ENCODE assay signal across 8 mouse cellular contexts in genomic region chr17:56763741-56764250, GRCm38 (mm10). TPM values are rescaled to one million over a fixed set of nuclear protein-coding genes. Genes with fewer than 3 reads are reported as not detected.
DNase-seq lines count a peak whose midpoint lies in the region; ATAC-seq and TF ChIP-seq lines count a peak whose summit lies in the region.

No protein-coding gene starts in this region.

- no peaks in the 10 kb centered on the region for H3K27me3 ChIP-seq in embryonic facial prominence, embryonic 15.5 days
- H3K27me3 ChIP-seq in intestine, postnatal 0 days (replicated peaks; ENCODE audit: control insufficient read depth, insufficient read depth, low read length): no peaks in the 10 kb centered on the region
- H3K27me3 ChIP-seq in neural tube, embryonic 15.5 days (replicated peaks): peaks cover 21% of the 10 kb centered on the region

- no peak for TF ChIP-seq CTCF in left cerebral cortex, adult 2 months (IDR thresholded peaks at IDR 0.05)
- TF ChIP-seq CTCF in intestine, postnatal 0 days (IDR thresholded peaks at IDR 0.05; ENCODE audit: low read depth): no peak

- 75% methylated on average over 8 of the region's 8 CpGs for whole genome bisulfite sequencing in embryonic facial prominence, embryonic 15.5 days
- WGBS in intestine, postnatal 0 days: 73% methylated on average over 8 of the region's 8 CpGs
- 83% methylated on average over 8 of the region's 8 CpGs for WGBS in neural tube, embryonic 15.5 days

- H3K27ac ChIP-seq in left cerebral cortex, adult 2 months: peak overlapping the region; percentile 97
- peak overlapping the region; percentile 97; the same call in 1 of the 2 replicates for H3K27ac ChIP-seq in embryonic facial prominence, embryonic 15.5 days (replicated peaks)
- H3K27ac ChIP-seq in intestine, postnatal 0 days (ENCODE audit: low read depth, low read length): no peak overlapping the region
- H3K27ac ChIP-seq in neural tube, embryonic 15.5 days (replicated peaks): peak overlapping the region; percentile 98; the same call in 1 of the 2 replicates

- H3K9me3 ChIP-seq in embryonic facial prominence, embryonic 15.5 days (replicated peaks): no peaks in the 10 kb centered on the region
- H3K9me3 ChIP-seq in intestine, postnatal 0 days (ENCODE audit: control insufficient read depth): no peaks in the 10 kb centered on the region
- no peaks in the 10 kb centered on the region for H3K9me3 ChIP-seq in neural tube, embryonic 15.5 days (replicated peaks)

- DNase-seq in left cerebral cortex, adult 2 months (ENCODE audit: extremely low spot score in 1 of 2, low spot score in 2 of 2): no peak
- no peak for DNase-seq in left cerebral cortex, adult 8-10 months (ENCODE audit: low spot score in 2 of 2)
- DNase-seq in spleen, postnatal 14 days (ENCODE audit: low spot score in 2 of 2): no peak
- DNase-seq in urinary bladder, postnatal 4 days (ENCODE audit: low spot score in 2 of 2): no peak

- H3K36me3 ChIP-seq in embryonic facial prominence, embryonic 15.5 days: peaks cover 22% of the 10 kb centered on the region
- H3K36me3 ChIP-seq in intestine, postnatal 0 days (ENCODE audit: control insufficient read depth, insufficient read depth): peaks cover 22% of the 10 kb centered on the region
- H3K36me3 ChIP-seq in neural tube, embryonic 15.5 days: peaks cover 24% of the 10 kb centered on the region

- no peak for ATAC-seq in embryonic facial prominence, embryonic 15.5 days (ENCODE audit: insufficient number of reproducible peaks, low FRiP score, low TSS enrichment, low read depth)
- no peak for ATAC-seq in intestine, postnatal 0 days
- ATAC-seq in neural tube, embryonic 15.5 days (ENCODE audit: low FRiP score): no peak
- ATAC-seq in CD4-positive, CD25-positive, alpha-beta regulatory T cell, adult 4 months: no peak

- intact Hi-C loops in left cerebral cortex, adult 2 months (cut with DNase I): loop anchor here (2.0 to 5.0 kb wide), 3 partner anchors 47 to 151 kb away; partner anchors contain the start of genes Ndufa11, Ranbp3 and Rpl36

- H3K9ac ChIP-seq in embryonic facial prominence, embryonic 15.5 days: no peak overlapping the region
- no peak overlapping the region for H3K9ac ChIP-seq in intestine, postnatal 0 days (ENCODE audit: low read depth, low read length)
- H3K9ac ChIP-seq in neural tube, embryonic 15.5 days (replicated peaks): peak overlapping the region; percentile 50

- peak overlapping the region; percentile 53 for H3K4me3 ChIP-seq in left cerebral cortex, adult 2 months
- H3K4me3 ChIP-seq in embryonic facial prominence, embryonic 15.5 days (replicated peaks): peak overlapping the region; percentile 83
- H3K4me3 ChIP-seq in intestine, postnatal 0 days (ENCODE audit: low read depth, low read length): peak overlapping the region; percentile 75; the same call in 1 of the 2 replicates
- H3K4me3 ChIP-seq in neural tube, embryonic 15.5 days (replicated peaks): peak overlapping the region; percentile 84

- H3K4me2 ChIP-seq in embryonic facial prominence, embryonic 15.5 days (replicated peaks): peak overlapping the region; percentile 76
- H3K4me2 ChIP-seq in intestine, postnatal 0 days (replicated peaks; ENCODE audit: low read depth): peak overlapping the region; percentile 70
- H3K4me2 ChIP-seq in neural tube, embryonic 15.5 days: peak overlapping the region; percentile 84

- H3K4me1 ChIP-seq in embryonic facial prominence, embryonic 15.5 days: peaks cover 30% of the 10 kb centered on the region
- 0 out of 2 replicates have a peak, but pooled peaks cover 4% of the 10 kb centered on the region for H3K4me1 ChIP-seq in intestine, postnatal 0 days (replicated peaks; ENCODE audit: control insufficient read depth, insufficient read depth, low read length)
- peaks cover 36% of the 10 kb centered on the region for H3K4me1 ChIP-seq in neural tube, embryonic 15.5 days

RNA-seq across cellular contexts. Expression of gene Dus3l, which starts 0.8 kb away (rescaled TPM):
- 10 to 100 TPM; 69.0 to 73.5 TPM for total RNA-seq in left cerebral cortex, adult 2 months (2021)
- total RNA-seq in left cerebral cortex, adult 8-10 months (2022): 10 to 100 TPM; 60.1 to 66.1 (median 60.8) TPM
- polyA plus RNA-seq in embryonic facial prominence, embryonic 15.5 days (2015; fragmentation: Nextera tagmentation; extraction: Ambion mirVana): 44.4 and 47.8 TPM in 2 replicates
- 16.1 and 16.6 TPM in 2 replicates for polyA plus RNA-seq in intestine, postnatal 0 days (2015; fragmentation: Nextera tagmentation; extraction: Ambion mirVana)
- polyA plus RNA-seq in neural tube, embryonic 15.5 days (2015; fragmentation: Nextera tagmentation; extraction: Ambion mirVana): 86.4 and 97.6 TPM in 2 replicates
- 10 to 100 TPM; 30.3 to 41.2 TPM for polyA plus RNA-seq in CD4-positive, CD25-positive, alpha-beta regulatory T cell, adult 4 months (2017; shearing (Covaris generic))

RNA-seq across cellular contexts. Expression of gene Prr22, which starts 6.3 kb away (rescaled TPM):
- total RNA-seq in left cerebral cortex, adult 2 months (2021): 1 to 10 TPM; 1.3 to 2.6 TPM
- 1 to 10 TPM in 2 of 4 experiments, under 1 TPM in 2; 0.78 to 1.2 (median 0.99) TPM for total RNA-seq in left cerebral cortex, adult 8-10 months (2022)
- 0.49 and 1.2 TPM in 2 replicates for polyA plus RNA-seq in embryonic facial prominence, embryonic 15.5 days (2015; fragmentation: Nextera tagmentation; extraction: Ambion mirVana)
- 0.25 and 0.51 TPM in 2 replicates for polyA plus RNA-seq in intestine, postnatal 0 days (2015; fragmentation: Nextera tagmentation; extraction: Ambion mirVana)
- polyA plus RNA-seq in neural tube, embryonic 15.5 days (2015; fragmentation: Nextera tagmentation; extraction: Ambion mirVana): 0.87 and 0.93 TPM in 2 replicates
- polyA plus RNA-seq in CD4-positive, CD25-positive, alpha-beta regulatory T cell, adult 4 months (2017; shearing (Covaris generic)): 1 to 10 TPM in 1 of 2 experiments, under 1 TPM in 1; 0.24 to 1.1 TPM

RNA-seq across cellular contexts. Expression of gene Nrtn, which starts 6.5 kb away (rescaled TPM):
- total RNA-seq in left cerebral cortex, adult 2 months (2021): 1 to 10 TPM; 4.1 to 4.5 TPM
- 1 to 10 TPM; 4.0 to 4.5 (median 4.2) TPM for total RNA-seq in left cerebral cortex, adult 8-10 months (2022)
- polyA plus RNA-seq in embryonic facial prominence, embryonic 15.5 days (2015; fragmentation: Nextera tagmentation; extraction: Ambion mirVana): 24.6 and 29.5 TPM in 2 replicates
- polyA plus RNA-seq in intestine, postnatal 0 days (2015; fragmentation: Nextera tagmentation; extraction: Ambion mirVana): 20.6 and 21.0 TPM in 2 replicates
- polyA plus RNA-seq in neural tube, embryonic 15.5 days (2015; fragmentation: Nextera tagmentation; extraction: Ambion mirVana): 2.7 and 5.3 TPM in 2 replicates
- polyA plus RNA-seq in CD4-positive, CD25-positive, alpha-beta regulatory T cell, adult 4 months (2017; shearing (Covaris generic)): not detected

RNA-seq across cellular contexts. Expression of gene Vmac, which starts 46.0 kb away (rescaled TPM):
- 10 to 100 TPM in 1 of 2 experiments, 1 to 10 TPM in 1; 8.8 to 12.7 TPM for total RNA-seq in left cerebral cortex, adult 2 months (2021)
- 10 to 100 TPM; 10.4 to 15.7 (median 13.8) TPM for total RNA-seq in left cerebral cortex, adult 8-10 months (2022)
- polyA plus RNA-seq in embryonic facial prominence, embryonic 15.5 days (2015; fragmentation: Nextera tagmentation; extraction: Ambion mirVana): 23.9 and 26.1 TPM in 2 replicates
- polyA plus RNA-seq in intestine, postnatal 0 days (2015; fragmentation: Nextera tagmentation; extraction: Ambion mirVana): 9.6 and 13.4 TPM in 2 replicates
- 13.8 and 18.1 TPM in 2 replicates for polyA plus RNA-seq in neural tube, embryonic 15.5 days (2015; fragmentation: Nextera tagmentation; extraction: Ambion mirVana)
- polyA plus RNA-seq in CD4-positive, CD25-positive, alpha-beta regulatory T cell, adult 4 months (2017; shearing (Covaris generic)): 1 to 10 TPM; 5.8 to 8.2 TPM

RNA-seq across cellular contexts. Expression of gene Ndufa11, which starts 46.2 kb away (rescaled TPM):
- total RNA-seq in left cerebral cortex, adult 2 months (2021): 100 to 1,000 TPM; 202 to 208 TPM
- total RNA-seq in left cerebral cortex, adult 8-10 months (2022): 100 to 1,000 TPM; 185 to 224 (median 208) TPM
- 422 and 425 TPM in 2 replicates for polyA plus RNA-seq in embryonic facial prominence, embryonic 15.5 days (2015; fragmentation: Nextera tagmentation; extraction: Ambion mirVana)
- 660 and 718 TPM in 2 replicates for polyA plus RNA-seq in intestine, postnatal 0 days (2015; fragmentation: Nextera tagmentation; extraction: Ambion mirVana)
- polyA plus RNA-seq in neural tube, embryonic 15.5 days (2015; fragmentation: Nextera tagmentation; extraction: Ambion mirVana): 639 and 709 TPM in 2 replicates
- 100 to 1,000 TPM; 225 to 227 TPM for polyA plus RNA-seq in CD4-positive, CD25-positive, alpha-beta regulatory T cell, adult 4 months (2017; shearing (Covaris generic))
